Mouse (Mus musculus): ENCODE data around the gene Frmd4a.

DNA sequence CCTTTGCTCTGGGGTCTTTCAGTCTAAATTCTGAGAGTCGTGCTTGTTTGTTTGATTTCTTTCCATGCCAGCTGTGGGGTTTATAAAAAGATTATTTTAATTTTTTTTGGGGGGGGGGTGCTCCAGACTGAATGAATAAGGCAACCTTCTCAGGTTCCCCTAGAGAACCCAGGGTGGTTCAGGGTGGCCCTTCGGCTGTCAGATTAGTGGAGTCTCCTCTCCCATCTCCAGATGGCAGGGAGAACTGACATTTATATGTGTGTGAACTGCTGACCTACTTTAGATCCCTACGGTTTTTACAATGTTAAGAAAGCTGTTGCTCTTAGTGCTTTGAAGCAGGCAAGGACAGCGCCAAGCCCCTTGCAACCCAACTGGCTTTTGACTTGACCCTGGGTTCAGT lies 1.4 kb downstream of the Frmd4a start:
- TF ChIP-seq CTCF (IDR thresholded peaks at IDR 0.05; ENCODE audit: low read depth, low read length) = no peak
- TF ChIP-seq POLR2AphosphoS5 (IDR thresholded peaks at IDR 0.05; ENCODE audit: insufficient replicate concordance, low read depth, low read length) = no peak

Data from G1E (cell line).